Mouse (Mus musculus): ENCODE measurements at regions not wholly inside any gene's neighbourhood (a gene's known extent, or its start where the extent isn't known, plus 50 kb on each side); places are given as distances from the start of the nearest gene placed in this dataset.
"Not testable (repeated sequence)": the region's sequence is repeated elsewhere in the genome, so short reads cannot be mapped to it uniquely, and the experiment has no call there.

- H3K27ac ChIP-seq (ENCODE audit: insufficient read depth, low read depth, low read length, poor library complexity, severe bottlenecking), result no peak overlapping the region
- DNase-seq (ENCODE audit: low read depth, low spot score), result no peak
- H3K9me3 ChIP-seq (ENCODE audit: control insufficient read depth, insufficient read depth, low read depth, low read length), result no peaks in the 10 kb centered on the region
- in situ Hi-C loops (cut with MboI; ENCODE audit: low sequenced_read_pairs in 2 of 2, unreplicated experiment in 2 of 2), result no loop called here
- no peak for TF ChIP-seq HCFC1 (IDR thresholded peaks at IDR 0.05; ENCODE audit: borderline replicate concordance, insufficient read depth, low read length)
- no peak for TF ChIP-seq ZC3H11A (IDR thresholded peaks at IDR 0.05; ENCODE audit: borderline replicate concordance, low read depth, low read length)
- TF ChIP-seq CHD2 (IDR thresholded peaks at IDR 0.05; ENCODE audit: low read depth, low read length), result no peak
- TF ChIP-seq MAFK (IDR thresholded peaks at IDR 0.05; ENCODE audit: insufficient read depth, low read depth, low read length), result no peak
- no peak for TF ChIP-seq ZNF384 (IDR thresholded peaks at IDR 0.05; ENCODE audit: low read depth, low read length)
- no peaks in the 10 kb centered on the region for H3K4me1 ChIP-seq (ENCODE audit: control insufficient read depth in 2 of 2, insufficient read depth in 2 of 2, low read length in 2 of 2, poor library complexity in 1 of 2)
- H3K36me3 ChIP-seq (ENCODE audit: control insufficient read depth, insufficient read depth, low read length, poor library complexity, severe bottlenecking), result no peaks in the 10 kb centered on the region
- H3K9ac ChIP-seq (ENCODE audit: insufficient read depth, low read depth, low read length, poor library complexity, severe bottlenecking), result no peak overlapping the region
- no peak overlapping the region for H3K4me3 ChIP-seq (ENCODE audit: insufficient read depth in 1 of 2, low read depth in 1 of 2, low read length in 2 of 2, poor library complexity in 1 of 2, severe bottlenecking in 1 of 2)
These were observed 609.5 kb upstream of the 1700008P02Rik start for GRCm38 (mm10) chr3:7229769-7230168.

- H3K9ac ChIP-seq (ENCODE audit: insufficient read depth, low read depth, low read length, poor library complexity, severe bottlenecking); H3K4me3 ChIP-seq (ENCODE audit: insufficient read depth in 1 of 2, low read depth in 1 of 2, low read length in 2 of 2, poor library complexity in 1 of 2, severe bottlenecking in 1 of 2); H3K27ac ChIP-seq (ENCODE audit: insufficient read depth, low read depth, low read length, poor library complexity, severe bottlenecking); H3K9me3 ChIP-seq (ENCODE audit: control insufficient read depth, insufficient read depth, low read depth, low read length); in situ Hi-C loops (cut with MboI; ENCODE audit: low sequenced_read_pairs in 2 of 2, unreplicated experiment in 2 of 2); H3K4me1 ChIP-seq (ENCODE audit: control insufficient read depth in 2 of 2, insufficient read depth in 2 of 2, low read length in 2 of 2, poor library complexity in 1 of 2); DNase-seq (ENCODE audit: low read depth, low spot score); H3K36me3 ChIP-seq (ENCODE audit: control insufficient read depth, insufficient read depth, low read length, poor library complexity, severe bottlenecking): not testable (repeated sequence)
These were observed 568.3 kb upstream of the 1700008P02Rik start for GRCm38 (mm10) chr3:7188531-7188930.

DNA sequence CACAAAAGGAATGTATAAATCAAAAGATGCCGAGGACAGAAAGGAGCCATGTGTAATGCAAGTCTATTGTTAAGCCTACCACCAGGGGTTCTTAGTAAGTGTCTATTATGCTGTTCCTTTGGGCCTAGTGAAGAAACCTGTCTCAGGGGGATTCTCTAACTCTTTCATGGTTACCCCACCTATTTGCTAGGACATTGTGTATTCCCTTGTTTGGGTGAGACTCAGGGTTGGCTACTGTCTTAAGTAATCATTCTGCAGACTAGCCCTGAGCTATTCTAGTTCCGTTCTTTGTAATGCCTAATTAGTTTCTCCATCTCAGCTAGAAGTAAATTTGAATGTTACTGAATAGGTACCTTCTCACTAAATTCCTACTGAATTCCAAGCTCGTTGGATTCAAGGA, 546.4 kb upstream of the 1700008P02Rik start:
- Histone ChIP-seq H3K27ac (ENCODE audit: insufficient read depth, low read depth, low read length, poor library complexity, severe bottlenecking) (no peak overlapping the region; the same call in 1 of the 2 replicates), H3K9me3 (ENCODE audit: control insufficient read depth, insufficient read depth, low read depth, low read length) (no peaks in the 10 kb centered on the region), H3K9ac (ENCODE audit: insufficient read depth, low read depth, low read length, poor library complexity, severe bottlenecking) (no peak overlapping the region), H3K36me3 (ENCODE audit: control insufficient read depth, insufficient read depth, low read length, poor library complexity, severe bottlenecking) (no peaks in the 10 kb centered on the region), H3K4me3 (ENCODE audit: insufficient read depth in 1 of 2, low read depth in 1 of 2, low read length in 2 of 2, poor library complexity in 1 of 2, severe bottlenecking in 1 of 2) (no peak overlapping the region), H3K4me1 (ENCODE audit: control insufficient read depth in 2 of 2, insufficient read depth in 2 of 2, low read length in 2 of 2, poor library complexity in 1 of 2) (no peaks in the 10 kb centered on the region)
- peak; percentile 36 for DNase-seq (ENCODE audit: low read depth, low spot score)
- in situ Hi-C loops (cut with MboI; ENCODE audit: low sequenced_read_pairs in 2 of 2, unreplicated experiment in 2 of 2), result no loop called here
- no peak for TF ChIP-seq ZNF384 (IDR thresholded peaks at IDR 0.05; ENCODE audit: low read depth, low read length)
- no peak for TF ChIP-seq HCFC1 (IDR thresholded peaks at IDR 0.05; ENCODE audit: borderline replicate concordance, insufficient read depth, low read length)
- TF ChIP-seq MAFK (IDR thresholded peaks at IDR 0.05; ENCODE audit: insufficient read depth, low read depth, low read length), result no peak
- no peak for TF ChIP-seq ZC3H11A (IDR thresholded peaks at IDR 0.05; ENCODE audit: borderline replicate concordance, low read depth, low read length)
- no peak for TF ChIP-seq CHD2 (IDR thresholded peaks at IDR 0.05; ENCODE audit: low read depth, low read length)

DNA sequence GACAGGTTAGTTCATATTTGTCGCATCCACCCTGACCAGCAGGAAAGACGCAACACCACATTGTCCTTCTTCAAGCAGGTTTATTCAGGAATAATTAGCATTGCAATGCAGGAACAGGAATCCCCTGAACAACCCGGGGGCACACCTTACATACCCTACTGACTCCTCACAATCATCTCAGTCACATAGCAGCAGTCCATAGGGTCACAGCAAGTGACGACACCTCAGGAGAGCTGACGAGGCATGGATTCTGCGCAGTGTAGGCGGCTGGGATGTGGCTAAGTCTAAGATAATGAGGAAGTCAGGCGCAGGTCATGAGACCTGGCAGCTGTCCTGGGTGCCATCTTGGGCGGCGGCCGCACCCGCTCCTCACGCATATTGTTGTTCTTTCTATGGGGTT, 518.8 kb upstream of the 1700008P02Rik start:
- no peak overlapping the region for H3K4me3 ChIP-seq (ENCODE audit: insufficient read depth in 1 of 2, low read depth in 1 of 2, low read length in 2 of 2, poor library complexity in 1 of 2, severe bottlenecking in 1 of 2)
- H3K9ac ChIP-seq (ENCODE audit: insufficient read depth, low read depth, low read length, poor library complexity, severe bottlenecking), result no peak overlapping the region
- in situ Hi-C loops (cut with MboI; ENCODE audit: low sequenced_read_pairs in 2 of 2, unreplicated experiment in 2 of 2), result no loop called here
- peak; percentile 13 for DNase-seq (ENCODE audit: low read depth, low spot score)
- no peaks in the 10 kb centered on the region for H3K36me3 ChIP-seq (ENCODE audit: control insufficient read depth, insufficient read depth, low read length, poor library complexity, severe bottlenecking)
- H3K27ac ChIP-seq (ENCODE audit: insufficient read depth, low read depth, low read length, poor library complexity, severe bottlenecking), result peak overlapping the region; percentile 53; the same call in 1 of the 2 replicates
- TF ChIP-seq ZNF384 (IDR thresholded peaks at IDR 0.05; ENCODE audit: low read depth, low read length) (no peak), ZC3H11A (IDR thresholded peaks at IDR 0.05; ENCODE audit: borderline replicate concordance, low read depth, low read length) (no peak)
- peaks cover 0 to 3% of the 10 kb centered on the region in 2 experiments; a peak in 1 of 4 replicates for H3K4me1 ChIP-seq (ENCODE audit: control insufficient read depth in 2 of 2, insufficient read depth in 2 of 2, low read length in 2 of 2, poor library complexity in 1 of 2)
- peaks cover 2% of the 10 kb centered on the region; the same call in 1 of the 2 replicates for H3K9me3 ChIP-seq (ENCODE audit: control insufficient read depth, insufficient read depth, low read depth, low read length)

- Histone ChIP-seq H3K36me3 (ENCODE audit: control insufficient read depth, insufficient read depth, low read length, poor library complexity, severe bottlenecking) (no peaks in the 10 kb centered on the region), H3K4me1 (ENCODE audit: control insufficient read depth in 2 of 2, insufficient read depth in 2 of 2, low read length in 2 of 2, poor library complexity in 1 of 2) (peaks cover 0 to 3% of the 10 kb centered on the region in 2 experiments; a peak in 1 of 4 replicates), H3K27ac (ENCODE audit: insufficient read depth, low read depth, low read length, poor library complexity, severe bottlenecking) (no peak overlapping the region), H3K9ac (ENCODE audit: insufficient read depth, low read depth, low read length, poor library complexity, severe bottlenecking) (no peak overlapping the region), H3K4me3 (ENCODE audit: insufficient read depth in 1 of 2, low read depth in 1 of 2, low read length in 2 of 2, poor library complexity in 1 of 2, severe bottlenecking in 1 of 2) (no peak overlapping the region), H3K9me3 (ENCODE audit: control insufficient read depth, insufficient read depth, low read depth, low read length) (no peaks in the 10 kb centered on the region)
- no peak for TF ChIP-seq HCFC1 (IDR thresholded peaks at IDR 0.05; ENCODE audit: borderline replicate concordance, insufficient read depth, low read length)
- TF ChIP-seq ZC3H11A (IDR thresholded peaks at IDR 0.05; ENCODE audit: borderline replicate concordance, low read depth, low read length), result no peak
- no peak for TF ChIP-seq MAFK (IDR thresholded peaks at IDR 0.05; ENCODE audit: insufficient read depth, low read depth, low read length)
- no peak for TF ChIP-seq CHD2 (IDR thresholded peaks at IDR 0.05; ENCODE audit: low read depth, low read length)
- TF ChIP-seq ZNF384 (IDR thresholded peaks at IDR 0.05; ENCODE audit: low read depth, low read length), result no peak
- DNase-seq (ENCODE audit: low read depth, low spot score), result no peak
- in situ Hi-C loops (cut with MboI; ENCODE audit: low sequenced_read_pairs in 2 of 2, unreplicated experiment in 2 of 2), result no loop called here
These were observed 514.5 kb upstream of the 1700008P02Rik start for GRCm38 (mm10) chr3:7134714-7135113.
